Mouse (Mus musculus) lung, postnatal 0 days (tissue): ENCODE measurements at regions not wholly inside any gene's neighbourhood (a gene's known extent, or its start where the extent isn't known, plus 50 kb on each side); places are given as distances from the start of the nearest gene placed in this dataset.
A peak's percentile ranks its signal among the peaks of the same experiment; 100 is the strongest.

Experiments
- CTCF ChIP-seq: IDR thresholded peaks from 2 replicates; pipeline ENCODE4 v1.5.1; 2016; ENCODE audit warnings: antibody characterized with exemption, mild to moderate bottlenecking
- EP300 ChIP-seq: IDR thresholded peaks from 2 replicates; pipeline ENCODE4 v1.6.1; 2016; ENCODE audit warnings: antibody characterized with exemption, mild to moderate bottlenecking, control low read depth

DNA sequence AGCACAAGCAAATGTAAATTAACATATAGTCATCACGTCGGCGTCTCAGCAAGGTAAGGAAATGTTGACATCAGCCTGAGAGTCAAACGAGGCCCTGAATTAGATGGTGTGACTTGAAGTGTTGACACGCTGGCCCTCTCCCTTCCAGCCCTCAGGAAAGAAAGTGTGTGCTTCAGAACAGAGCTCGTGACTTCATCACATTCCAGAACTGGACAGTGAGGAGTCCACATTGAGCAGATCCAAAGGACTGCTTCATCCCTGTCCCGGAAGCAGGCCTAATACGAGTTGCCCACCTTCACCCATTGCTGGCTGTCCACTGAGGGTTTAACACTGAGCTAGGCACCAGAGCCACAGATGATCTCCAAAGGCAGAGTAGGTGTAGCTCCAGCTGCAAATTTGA lies 54.0 kb upstream of the Zfp703 start:
- TF ChIP-seq CTCF (no peak), EP300 (0 out of 2 replicates have a peak, but pooled peaks have one; percentile 9)
